Mouse (Mus musculus): ENCODE measurements around the gene Tcn2.
"Not testable (repeated sequence)": the region's sequence is repeated elsewhere in the genome, so short reads cannot be mapped to it uniquely, and the experiment has no call there.

DNA sequence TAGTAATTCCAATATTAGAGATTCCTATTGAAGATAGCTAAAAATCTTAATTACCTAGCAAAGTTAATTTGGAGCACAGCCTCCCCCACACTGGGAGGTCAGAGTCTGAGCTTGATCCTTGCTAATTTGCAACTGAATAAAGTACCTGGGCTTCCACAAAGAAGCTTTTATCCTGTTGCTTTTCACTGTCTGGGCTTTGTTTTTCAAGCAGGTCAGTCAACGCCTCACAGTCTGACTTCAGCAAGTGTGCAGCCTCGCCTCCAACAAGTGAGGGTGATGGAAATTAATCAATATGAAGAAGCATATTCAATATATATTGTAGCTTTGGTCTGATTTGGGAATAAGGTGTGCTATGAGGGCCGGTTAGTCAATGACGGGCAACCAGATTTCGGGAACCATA is 22.9 kb upstream of the Tcn2 start:
- not testable (repeated sequence) for TF ChIP-seq KAT2A (IDR thresholded peaks at IDR 0.05; ENCODE audit: insufficient replicate concordance, low read length); EP300 (IDR thresholded peaks at IDR 0.05; ENCODE audit: low read length); CTCF (conservative IDR thresholded peaks at IDR 0.05 in 1 of 2, IDR thresholded peaks at IDR 0.05 in 1 of 2; ENCODE audit: low read depth in 2 of 2, low read length in 2 of 2); JUND (conservative IDR thresholded peaks at IDR 0.05; ENCODE audit: low read depth, low read length); USF1 (IDR thresholded peaks at IDR 0.05; ENCODE audit: low read depth, low read length); POLR2A (IDR thresholded peaks at IDR 0.05; ENCODE audit: low read depth, low read length); ZKSCAN1 (IDR thresholded peaks at IDR 0.05; ENCODE audit: borderline replicate concordance, low read depth, low read length); E2F4 (IDR thresholded peaks at IDR 0.05; ENCODE audit: insufficient replicate concordance, low read depth, low read length); PAX5 (IDR thresholded peaks at IDR 0.05; ENCODE audit: low read length); ETS1 (conservative IDR thresholded peaks at IDR 0.05; ENCODE audit: low read depth, low read length); NELFE (IDR thresholded peaks at IDR 0.05; ENCODE audit: low read depth, low read length); POLR2AphosphoS2 (IDR thresholded peaks at IDR 0.05; ENCODE audit: low read depth, low read length); ZC3H11A (IDR thresholded peaks at IDR 0.05; ENCODE audit: low read depth, low read length)

Measured in CH12.LX (cell line).